Mouse (Mus musculus) stomach, postnatal 0 days (tissue): Measurements from ENCODE around the gene Fitm2.

Source experiments
- CTCF ChIP-seq: IDR thresholded peaks from 2 replicates; pipeline ENCODE4 v1.5.1; 2016; ENCODE audit warnings: antibody characterized with exemption, low read depth, mild to moderate bottlenecking, moderate library complexity
- EP300 ChIP-seq: optimal IDR thresholded peaks from 2 replicates; pipeline ENCODE3; 2016; ENCODE audit warnings: antibody characterized with exemption

- TF ChIP-seq EP300 (no peak), CTCF (no peak)
Measured at GRCm38 (mm10) chr2:163493031-163493430, 20.6 kb upstream of the Fitm2 start.
